Mouse (Mus musculus) monocyte, adult 5-6 weeks (primary cell): ENCODE measurements around the gene Evx1. TPM values are rescaled to one million over a fixed set of nuclear protein-coding genes. Genes with fewer than 3 reads are reported as not detected.
A peak's percentile ranks its signal among the peaks of the same experiment; 100 is the strongest.

Experiments used
- ATAC-seq: fragments of 153-309, 156-312 bp; replicated peaks from 2 replicates; pipeline ENCODE4 v1.8.0; 2017; ENCODE audit warnings: mild to moderate bottlenecking; ENCODE audit not compliant: low TSS enrichment, insufficient number of reproducible peaks, severe bottlenecking, poor library complexity, low FRiP score
- total RNA-seq: library from RNA; stranded (forward); fragments of 200-1000, 200-491, 200-594 nt; gene quantifications from 3 replicates; pipeline ENCODE4 v1.2.3, GENCODE M21; 2017

The Evx1 gene
- total RNA-seq, 1 experiment from 2014 or later, result not detected

DNA sequence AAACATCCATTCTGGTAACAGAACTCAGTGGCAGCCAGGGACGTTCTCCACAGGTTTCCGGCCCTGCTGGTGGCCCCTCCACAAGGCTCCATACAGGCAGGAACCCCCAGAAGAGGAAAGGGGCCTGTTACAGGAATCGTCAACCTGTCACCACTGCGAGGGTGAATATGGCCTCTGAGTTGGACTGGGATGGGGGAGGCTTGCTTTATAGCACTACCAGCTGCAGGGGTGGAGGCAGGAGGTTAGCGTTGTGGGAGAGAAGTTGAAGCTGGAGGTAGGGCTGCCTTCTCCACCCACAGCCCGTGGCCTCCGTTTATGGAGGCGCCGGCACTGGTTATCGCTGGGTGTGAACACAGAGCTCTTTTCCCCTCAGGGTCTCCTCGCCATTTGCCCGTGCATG lies 32.2 kb upstream of the Evx1 start:
- no peak for ATAC-seq

DNA sequence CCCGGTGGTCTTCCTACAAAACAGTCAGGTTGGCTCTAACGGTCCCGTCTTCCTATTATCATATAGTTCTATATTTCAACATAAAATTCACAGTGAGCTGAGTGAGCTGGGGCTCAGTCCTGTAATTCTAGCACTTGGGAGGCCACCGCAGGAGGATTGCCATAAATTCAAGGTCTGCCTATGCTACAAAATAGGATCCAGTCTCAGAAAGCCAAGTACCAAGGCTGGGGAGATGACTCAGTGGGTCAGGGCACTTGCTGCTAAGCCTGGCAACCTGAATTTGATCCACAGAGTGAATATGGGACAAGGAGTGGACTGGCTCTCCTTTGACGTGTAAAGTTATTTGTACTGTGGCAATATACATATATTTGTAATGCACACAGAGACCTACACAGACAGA lies 29.4 kb upstream of the Evx1 start:
- no peak for ATAC-seq

DNA sequence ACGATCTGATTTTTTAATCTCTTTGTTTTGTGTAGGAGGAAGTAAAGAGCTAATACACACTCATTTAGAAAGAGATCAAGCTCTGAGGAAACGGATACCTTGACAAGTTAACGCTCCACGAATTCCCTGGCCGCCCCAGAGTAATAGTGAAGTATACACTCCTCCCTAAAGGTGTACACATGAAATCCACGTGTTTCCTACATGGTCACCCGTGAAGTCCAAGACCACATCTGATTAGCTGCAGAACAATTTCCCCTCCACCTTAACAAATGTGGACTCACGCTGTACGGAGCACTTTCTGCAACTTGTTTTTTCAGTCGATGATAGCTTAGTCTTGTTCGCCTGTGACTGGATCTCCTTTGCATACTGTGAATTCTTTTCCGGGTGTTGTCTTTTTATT lies 23.1 kb upstream of the Evx1 start:
- ATAC-seq, result no peak

DNA sequence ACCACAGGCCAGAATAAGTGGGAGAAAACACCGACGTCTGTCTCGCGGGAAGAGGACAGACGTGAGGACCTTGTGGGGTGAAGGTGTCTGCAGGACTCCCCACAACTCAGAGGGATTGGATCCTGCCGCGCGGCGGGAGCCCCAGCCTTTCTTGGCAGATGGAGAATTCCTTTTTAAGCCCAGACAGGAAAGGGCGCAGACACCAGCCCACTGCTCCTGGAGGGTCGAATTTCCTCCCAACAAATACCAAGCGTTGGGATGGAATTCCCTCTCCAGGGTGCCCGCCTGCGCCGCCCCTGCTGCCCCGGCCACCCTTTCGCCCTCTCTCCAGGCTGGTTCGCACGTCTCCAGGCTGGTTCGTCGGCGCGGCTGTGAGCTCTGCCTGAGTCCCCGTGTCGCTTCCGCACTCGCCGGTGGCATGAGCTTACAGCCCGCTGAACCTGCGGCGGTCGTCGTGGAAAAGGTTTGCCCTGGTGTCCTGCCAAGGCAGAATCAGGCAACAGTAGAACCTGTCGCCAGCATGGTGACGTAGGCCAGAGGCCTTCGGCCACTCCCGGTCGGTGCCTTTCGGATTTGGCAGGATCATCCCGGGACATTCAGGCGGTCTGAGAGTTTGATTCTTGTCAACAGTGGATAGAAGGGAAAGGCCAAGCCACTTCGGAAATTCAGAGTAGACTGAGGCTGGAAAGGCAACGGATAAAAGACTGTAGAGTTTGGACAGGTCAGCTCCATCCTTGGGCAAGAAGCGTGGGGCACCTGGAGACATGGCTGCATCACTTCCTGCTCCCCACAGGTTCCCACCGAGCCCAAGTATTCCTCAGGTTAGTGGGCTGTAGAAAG lies 22.1 kb upstream of the Evx1 start:
- no peak for ATAC-seq

DNA sequence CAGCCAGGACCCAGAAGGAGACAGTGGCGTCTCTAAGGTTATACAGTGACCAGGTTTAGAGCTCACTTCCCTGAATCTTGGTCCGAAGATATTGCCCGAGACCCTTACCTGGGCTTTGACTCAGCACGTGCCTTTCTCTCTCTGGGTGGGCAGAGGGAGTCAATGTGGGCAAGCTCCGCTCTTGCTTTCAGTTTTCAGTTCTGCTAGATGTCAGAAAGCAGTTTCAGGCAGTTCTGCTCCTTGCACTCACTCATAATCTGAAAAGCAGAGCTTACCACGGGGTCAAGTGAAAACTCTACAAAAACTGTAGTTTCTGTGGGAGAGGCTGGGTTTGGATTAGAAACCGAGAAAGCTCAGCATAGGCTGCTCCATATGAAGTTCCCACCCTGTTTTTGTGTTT lies 21.0 kb upstream of the Evx1 start:
- no peak for ATAC-seq

DNA sequence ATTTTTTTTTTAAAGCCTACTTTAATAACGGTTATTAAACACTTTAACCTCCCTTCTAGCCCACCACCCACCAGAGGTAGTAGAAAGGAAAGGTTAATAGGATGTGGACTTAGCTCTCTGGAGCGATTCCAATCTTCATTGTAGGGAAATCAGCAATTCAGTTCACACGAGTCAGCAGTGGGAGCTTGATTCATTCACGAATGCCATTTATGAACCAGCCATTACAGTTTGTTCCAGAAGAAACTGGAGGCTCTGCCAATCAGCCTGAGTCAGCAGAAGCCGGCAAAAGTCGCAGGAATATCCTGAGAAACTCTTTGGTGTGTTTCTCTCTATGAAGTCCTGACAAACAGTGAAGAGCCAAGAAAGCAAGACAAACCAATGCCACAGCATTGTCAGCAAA lies 18.7 kb upstream of the Evx1 start:
- ATAC-seq, result no peak

DNA sequence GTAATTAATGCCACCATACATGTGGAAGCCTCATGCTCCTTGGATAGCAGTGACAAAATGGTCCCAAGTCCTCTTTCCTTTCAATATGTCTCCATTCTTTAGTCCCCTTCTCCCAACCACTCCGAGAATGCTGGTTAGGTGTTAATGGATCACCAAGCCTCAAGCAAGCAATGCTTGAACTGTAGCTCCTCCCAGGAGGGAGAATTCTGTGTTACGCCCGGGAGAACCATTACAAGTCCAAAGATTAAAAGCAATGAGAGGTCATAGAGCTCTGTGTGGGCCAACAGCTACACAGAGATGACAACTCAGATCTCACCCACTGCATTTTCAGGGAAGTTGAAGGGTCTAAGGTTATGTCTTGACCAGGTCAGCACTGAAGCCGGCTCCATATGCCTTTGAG lies 14.8 kb upstream of the Evx1 start:
- ATAC-seq, result no peak

DNA sequence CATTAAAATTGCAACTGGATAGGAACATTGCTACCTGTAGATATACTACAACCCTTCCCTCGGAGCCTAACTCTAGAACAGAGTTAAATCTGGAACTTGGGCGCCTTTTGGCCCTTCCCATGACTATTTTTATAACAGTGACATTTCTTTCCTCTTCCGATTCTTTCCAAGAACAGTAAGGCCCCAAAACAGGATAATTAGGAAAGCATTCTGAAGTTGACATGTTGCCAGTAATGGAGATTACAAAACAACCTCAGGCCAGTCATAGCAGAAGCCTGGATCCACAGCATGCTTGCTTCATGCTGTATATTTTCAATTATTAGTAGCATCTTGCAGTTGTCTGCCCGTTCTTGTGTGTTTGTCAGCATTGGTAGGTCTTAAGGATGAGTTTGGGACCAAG lies 12.5 kb upstream of the Evx1 start:
- no peak for ATAC-seq

DNA sequence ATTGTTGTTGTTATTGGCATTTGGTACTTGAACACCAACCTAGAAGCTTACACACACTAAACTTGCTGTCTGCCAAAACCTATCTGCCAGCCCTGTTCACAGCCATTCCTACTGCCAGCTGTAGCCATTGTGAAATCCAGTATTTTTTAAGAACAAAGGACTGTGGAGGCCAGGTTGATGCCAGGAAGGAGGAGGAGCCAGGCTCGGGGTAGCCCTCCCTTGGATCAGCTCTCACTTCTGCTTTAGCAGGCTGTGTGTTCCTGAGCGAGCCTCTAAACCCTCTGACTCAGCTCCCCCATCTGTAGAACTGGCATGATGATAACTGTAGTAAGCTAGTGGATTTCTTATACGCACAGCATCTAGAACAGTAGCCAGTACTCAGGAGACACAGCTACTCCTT lies 9.9 kb upstream of the Evx1 start:
- no peak for ATAC-seq

DNA sequence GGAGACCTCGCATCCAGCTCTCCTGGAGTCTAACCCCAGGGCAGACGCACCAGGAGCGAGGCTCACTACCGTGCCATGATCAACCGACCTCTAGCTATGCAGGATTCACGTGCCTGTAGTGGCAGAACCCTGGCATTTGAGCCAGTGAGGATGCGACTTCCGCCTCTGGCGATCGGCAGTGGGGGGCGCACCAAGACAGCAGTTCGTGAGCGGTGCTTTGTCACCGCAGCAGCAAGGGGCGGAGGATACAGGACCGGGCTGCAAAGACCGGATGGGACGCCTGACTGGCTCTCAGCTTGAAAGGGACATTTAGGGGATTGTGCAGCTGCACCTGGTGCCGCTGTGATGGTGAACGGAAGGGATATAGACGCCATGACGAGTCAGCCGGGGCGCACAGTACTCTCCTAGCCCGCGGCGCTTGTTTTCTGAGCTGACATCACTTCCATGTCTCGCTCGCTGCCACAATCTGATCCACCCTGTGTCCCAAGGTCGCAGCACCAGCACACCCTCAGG lies 7.4 kb upstream of the Evx1 start:
- ATAC-seq, result 0 out of 2 replicates have a peak, but pooled peaks have one; percentile 27

DNA sequence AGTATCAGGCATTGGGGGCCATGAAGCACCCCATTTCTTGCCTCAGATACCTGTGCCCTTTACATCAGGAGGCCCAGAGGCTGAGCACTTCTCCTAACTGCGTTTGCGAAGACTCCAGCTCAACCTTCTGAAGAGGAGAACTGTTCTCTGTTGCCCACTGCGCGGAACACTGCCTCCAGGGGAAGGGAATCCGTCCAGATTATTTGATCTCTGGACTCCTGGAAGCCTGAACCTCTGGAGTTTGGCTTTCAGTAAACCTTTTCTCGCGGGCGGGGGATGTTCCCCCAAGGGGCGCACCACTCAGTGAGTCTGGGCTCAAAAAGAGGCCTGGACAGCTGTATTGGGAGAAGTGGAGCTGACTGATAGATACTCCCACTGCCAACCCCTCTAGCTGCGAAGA lies 3.5 kb upstream of the Evx1 start:
- no peak for ATAC-seq

DNA sequence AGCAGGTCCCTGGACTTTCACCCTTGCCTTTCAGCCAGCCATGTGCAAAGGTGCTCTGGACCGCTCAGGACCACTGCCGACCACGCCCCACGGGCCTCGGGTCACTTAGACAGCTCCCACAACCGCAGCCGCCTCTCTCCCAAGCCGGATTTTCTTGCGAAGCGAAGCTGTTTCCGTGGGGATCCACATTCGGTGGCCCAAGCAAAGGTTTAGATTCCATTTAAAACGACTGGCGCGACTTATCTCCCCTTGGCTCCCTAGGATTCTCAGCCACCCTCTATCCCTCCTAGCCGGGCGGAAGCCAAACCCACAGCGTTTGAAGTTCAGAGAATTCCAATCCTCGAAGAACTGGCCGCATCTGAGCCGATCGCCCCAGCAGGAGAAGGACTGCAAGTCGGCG lies 2.9 kb upstream of the Evx1 start:
- ATAC-seq, result no peak

DNA sequence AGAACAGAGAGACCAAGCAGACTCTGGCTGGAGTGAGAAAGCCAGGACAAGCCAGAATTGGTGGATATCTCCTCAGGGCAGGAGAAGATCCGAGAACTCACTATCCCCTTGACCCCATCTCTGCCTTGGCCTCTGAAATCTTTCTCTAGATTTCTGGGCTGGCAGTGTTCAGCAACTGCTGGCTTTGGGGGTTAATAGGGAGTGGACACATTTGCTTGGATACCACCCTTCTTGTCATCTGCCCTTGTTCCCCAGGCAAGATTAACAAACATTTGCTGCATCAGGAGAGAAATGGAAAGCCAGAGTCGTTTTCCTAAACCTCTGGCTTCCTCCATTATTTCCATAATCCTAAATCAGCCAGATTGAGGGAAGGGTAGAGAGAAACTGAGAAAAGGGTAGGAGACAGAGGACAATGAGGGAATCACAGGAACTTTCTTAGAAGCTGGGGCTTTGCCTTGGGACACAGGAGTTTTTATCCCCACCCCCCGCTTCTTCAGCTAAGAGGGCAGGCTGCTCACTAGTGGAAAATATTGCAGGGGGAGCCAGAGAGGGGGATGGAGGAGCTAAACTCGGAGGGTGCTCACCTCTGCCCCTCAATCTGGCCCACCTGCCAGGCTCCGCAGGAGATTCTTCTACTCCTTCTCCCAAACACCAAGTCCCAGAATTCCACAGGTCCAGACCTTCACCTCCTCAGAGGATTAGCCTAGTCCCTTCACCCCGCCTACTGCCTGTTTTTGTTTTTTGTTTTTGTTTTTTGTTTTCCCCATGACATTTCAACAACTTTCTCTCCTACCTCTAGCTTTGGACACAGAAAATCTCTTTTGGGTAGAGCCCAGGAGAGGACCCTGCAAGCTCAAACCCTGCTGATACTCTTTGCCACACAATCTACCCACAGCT lies 1.4 kb upstream of the Evx1 start:
- no peak for ATAC-seq

DNA sequence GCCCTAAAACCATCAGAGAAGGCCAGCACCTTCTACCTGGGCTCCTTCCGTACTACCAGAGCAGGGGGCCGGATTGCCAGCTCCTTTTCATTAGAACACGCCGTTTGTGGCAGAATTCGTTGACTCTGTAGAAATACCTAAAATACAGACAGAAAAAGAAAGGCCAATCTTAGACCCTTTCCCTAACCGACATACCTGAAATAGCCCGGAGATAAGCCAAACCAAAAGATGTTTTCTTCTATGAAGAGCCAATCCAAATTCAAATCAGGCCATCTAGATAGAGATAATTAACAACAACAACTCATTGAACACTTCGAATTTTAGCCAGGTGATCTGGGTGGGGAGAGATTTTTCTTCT lies 761 bp upstream of the Evx1 start:
- ATAC-seq, result no peak

DNA sequence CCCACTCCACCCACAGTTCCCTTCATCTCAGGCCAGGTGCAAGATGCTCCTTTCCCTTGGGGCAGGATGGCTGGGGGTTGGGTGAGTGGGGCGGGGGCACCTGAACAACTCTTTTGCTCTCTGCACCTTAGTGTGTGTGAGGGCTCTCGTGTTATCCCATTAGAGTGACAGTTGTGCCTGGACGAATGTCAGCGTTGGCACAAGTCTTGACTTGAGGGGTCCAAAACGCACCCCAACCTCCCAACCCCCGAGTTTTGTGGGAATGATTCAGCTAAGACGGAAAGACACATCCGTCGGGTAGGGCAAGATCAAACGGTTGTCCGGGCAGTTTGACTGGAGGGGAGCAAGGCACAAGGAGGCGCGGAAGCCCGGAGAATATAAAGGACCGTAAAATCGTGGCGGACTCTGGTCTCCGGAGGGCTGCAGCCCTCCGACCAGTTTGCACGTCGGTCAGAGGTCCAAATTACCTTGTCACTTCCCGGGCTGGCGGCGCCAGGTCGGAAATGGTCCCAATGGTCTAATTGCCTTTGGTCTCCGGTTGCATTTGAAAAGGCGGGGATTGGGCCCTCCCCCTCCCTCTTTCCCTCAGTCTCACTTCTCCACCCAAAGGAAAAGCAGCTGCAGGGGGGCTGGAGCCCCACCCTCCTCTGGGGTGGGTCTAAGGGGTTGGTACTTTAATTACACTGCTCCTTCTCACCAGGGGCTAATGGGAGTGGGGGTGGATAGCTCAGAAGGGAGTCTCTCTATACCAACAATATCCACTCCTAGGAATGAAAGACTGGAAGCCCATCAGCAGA lies 1.2 kb downstream of the Evx1 start:
- no peak for ATAC-seq

DNA sequence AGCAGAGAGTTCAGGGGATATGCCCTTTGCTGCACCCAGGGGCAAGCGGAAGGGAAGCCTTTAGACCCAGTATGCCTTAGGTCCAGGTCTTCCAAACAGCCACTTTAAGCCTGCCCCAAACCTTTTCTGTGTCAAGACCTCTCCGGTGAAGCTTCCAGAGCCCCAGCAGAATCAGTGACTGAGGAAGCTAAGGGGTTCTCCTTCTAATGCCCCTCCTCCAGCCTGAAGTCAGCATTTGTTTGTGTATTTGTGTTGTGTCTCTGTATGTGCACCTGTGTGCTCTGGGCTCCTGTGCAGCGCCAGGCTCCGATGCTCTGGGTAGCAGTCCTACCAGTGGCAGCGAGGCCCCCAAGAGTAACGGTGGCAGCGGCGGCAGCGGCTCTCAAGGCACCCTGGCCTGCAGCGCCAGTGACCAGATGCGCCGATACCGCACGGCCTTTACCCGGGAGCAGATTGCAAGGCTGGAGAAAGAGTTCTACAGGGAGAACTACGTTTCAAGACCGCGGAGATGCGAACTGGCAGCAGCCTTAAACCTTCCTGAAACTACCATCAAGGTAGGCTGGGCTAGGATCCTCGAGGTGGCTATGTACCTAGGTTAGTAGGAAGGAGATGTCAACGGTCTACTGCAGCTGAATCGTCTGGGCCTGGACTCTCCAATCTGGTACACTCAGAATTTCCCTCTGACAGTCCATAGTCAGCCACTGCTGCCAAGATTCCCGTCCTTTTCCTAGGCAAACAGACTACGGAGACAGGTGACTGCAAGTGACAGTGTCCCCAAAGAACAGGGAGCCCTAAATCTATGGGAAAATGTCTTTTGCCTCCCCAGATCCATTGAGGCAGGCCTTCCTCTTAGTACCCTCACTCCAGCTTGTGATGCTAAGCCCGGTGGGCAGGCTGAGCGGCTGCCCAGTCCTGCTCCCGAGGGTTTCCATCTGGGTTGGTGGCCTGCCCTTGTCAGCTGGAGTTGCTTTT lies 2.4 kb downstream of the Evx1 start:
- ATAC-seq, result no peak

DNA sequence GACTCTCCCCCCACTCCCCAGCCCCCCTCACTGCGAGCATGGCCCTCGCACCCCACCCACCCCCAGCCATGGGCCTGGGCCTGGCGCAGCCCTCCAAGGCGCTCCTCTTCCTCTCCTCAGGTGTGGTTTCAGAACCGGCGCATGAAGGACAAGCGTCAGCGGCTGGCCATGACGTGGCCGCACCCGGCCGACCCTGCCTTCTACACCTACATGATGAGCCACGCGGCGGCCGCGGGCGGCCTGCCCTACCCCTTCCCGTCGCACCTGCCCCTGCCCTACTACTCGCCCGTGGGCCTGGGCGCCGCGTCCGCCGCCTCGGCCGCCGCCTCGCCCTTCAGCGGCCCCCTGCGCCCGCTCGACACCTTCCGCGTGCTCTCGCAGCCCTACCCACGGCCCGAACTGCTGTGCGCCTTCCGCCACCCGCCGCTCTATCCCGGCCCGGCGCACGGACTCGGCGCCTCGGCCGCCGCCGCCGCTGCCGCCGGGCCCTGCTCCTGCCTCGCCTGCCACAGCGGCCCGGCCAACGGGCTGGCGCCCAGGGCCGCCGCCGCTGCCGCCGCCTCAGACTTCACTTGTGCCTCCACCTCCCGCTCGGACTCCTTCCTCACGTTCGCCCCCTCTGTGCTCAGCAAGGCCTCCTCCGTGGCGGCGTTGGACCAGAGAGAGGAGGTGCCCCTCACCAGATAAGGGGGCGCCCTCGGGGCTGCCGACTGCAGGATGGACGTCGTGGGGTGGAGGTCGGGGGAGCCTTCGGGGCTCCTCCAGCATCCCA lies 3.3 kb downstream of the Evx1 start:
- no peak for ATAC-seq
